Mouse (Mus musculus) mouse embryonic stem cell (cell line): ENCODE data around the gene Mrps5.
"Not testable (repeated sequence)": the region's sequence is repeated elsewhere in the genome, so short reads cannot be mapped to it uniquely, and the experiment has no call there.

Experiments
- in situ Hi-C, 2 experiments: fragments of 300-500 bp; cut with MboI; formaldehyde crosslinking; loops; 1 replicate in 1 of 2; 3 replicates in 1 of 2; pipeline ENCODE4 v1.14.3; 2019 to 2020; ENCODE audit warnings: low sequenced_read_pairs in 2 of 2, low pct_unique_long_range_greater_than_20kb in 1 of 2, mixed read lengths in 1 of 2; ENCODE audit not compliant: unreplicated experiment in 1 of 2

Mrps5 gene

GRCm38 (mm10) chr2:127586694-127587513 lies at the start of gene Mrps5, which contains the start of gene Zfp661:
Gene Mrps5 (plus strand): TSS chr2:127587222.
Gene Zfp661 (minus strand): TSS chr2:127587094.
- in situ Hi-C loops = no loop called here

- in situ Hi-C loops = no loop called here
These were observed 49.5 kb upstream of the Mrps5 start for GRCm38 (mm10) chr2:127537548-127537947.

GRCm38 (mm10) chr2:127539494-127539893 lies 47.5 kb upstream of the Mrps5 start:
- in situ Hi-C loops = no loop called here

GRCm38 (mm10) chr2:127541185-127541584 lies 45.8 kb upstream of the Mrps5 start, which contains the start of gene Prom2:
Gene Prom2 (minus strand): TSS chr2:127541467.
- in situ Hi-C loops = no loop called here

GRCm38 (mm10) chr2:127541697-127542096 lies 45.3 kb upstream of the Mrps5 start:
- in situ Hi-C loops = no loop called here

GRCm38 (mm10) chr2:127548342-127549074 lies 38.5 kb upstream of the Mrps5 start:
- in situ Hi-C loops = no loop called here

GRCm38 (mm10) chr2:127549711-127550110 lies 37.3 kb upstream of the Mrps5 start:
- in situ Hi-C loops = no loop called here

GRCm38 (mm10) chr2:127550446-127550845 lies 36.6 kb upstream of the Mrps5 start:
- in situ Hi-C loops = no loop called here

- in situ Hi-C loops = no loop called here
These were observed 35.9 kb upstream of the Mrps5 start for GRCm38 (mm10) chr2:127551078-127551477.

- in situ Hi-C loops = loop anchor here in 1 of 2 experiments (5.0 kb wide), 1 partner anchor 52 kb away; no protein-coding TSS in a partner anchor
These were observed 27.7 kb upstream of the Mrps5 start for GRCm38 (mm10) chr2:127559070-127559966.

- in situ Hi-C loops = no loop called here
These were observed 13.7 kb upstream of the Mrps5 start for GRCm38 (mm10) chr2:127573322-127573721.

GRCm38 (mm10) chr2:127584436-127584858 lies 2.6 kb upstream of the Mrps5 start:
- in situ Hi-C loops = no loop called here

GRCm38 (mm10) chr2:127587514-127587844 lies 457 bp downstream of the Mrps5 start:
- in situ Hi-C loops = no loop called here

GRCm38 (mm10) chr2:127588897-127589296 lies 1.9 kb downstream of the Mrps5 start:
- in situ Hi-C loops = no loop called here

GRCm38 (mm10) chr2:127590204-127590603 lies 3.2 kb downstream of the Mrps5 start:
- in situ Hi-C loops = no loop called here

- in situ Hi-C loops = no loop called here
These were observed 3.8 kb downstream of the Mrps5 start for GRCm38 (mm10) chr2:127590840-127591239.

GRCm38 (mm10) chr2:127603383-127603782 lies 16.4 kb downstream of the Mrps5 start:
- in situ Hi-C loops = not testable (repeated sequence)

GRCm38 (mm10) chr2:127605203-127605602 lies 18.2 kb downstream of the Mrps5 start:
- in situ Hi-C loops = no loop called here

GRCm38 (mm10) chr2:127608234-127608633 lies 21.2 kb downstream of the Mrps5 start:
- in situ Hi-C loops = no loop called here
